Mouse (Mus musculus) liver, adult 2 months (tissue): ENCODE measurements around the gene Cst13. TPM values are rescaled to one million over a fixed set of nuclear protein-coding genes. Genes with fewer than 3 reads are reported as not detected.
"Not testable (repeated sequence)": the region's sequence is repeated elsewhere in the genome, so short reads cannot be mapped to it uniquely, and the experiment has no call there.

ENCODE experiments used
- DNase-seq: peaks from one replicate; pipeline ENCODE4 v3.0.0-alpha.2; 2011; ENCODE audit warnings: low read depth, low spot score; ENCODE audit errors: extremely low read depth
- H3K27ac ChIP-seq: fragments of 200-500 bp; replicated peaks from 2 replicates; pipeline ENCODE4 v1.5.1; 2012; ENCODE audit warnings: low read depth, mild to moderate bottlenecking, control low read depth, inconsistent platforms, low read length; ENCODE audit not compliant: insufficient read depth
- H3K27me3 ChIP-seq: fragments of 200-500 bp; 2 replicates; pipeline ENCODE4 v1.6.1; 2012; ENCODE audit warnings: mild to moderate bottlenecking, moderate library complexity, low read length, inconsistent platforms; ENCODE audit not compliant: control insufficient read depth, insufficient read depth
- H3K36me3 ChIP-seq: fragments of 200-500 bp; 2 replicates; pipeline ENCODE4 v1.6.1; 2012; ENCODE audit warnings: low read length, inconsistent platforms; ENCODE audit not compliant: control insufficient read depth, insufficient read depth
- H3K4me1 ChIP-seq: fragments of 200-500 bp; 2 replicates; pipeline ENCODE4 v1.6.1; 2011; ENCODE audit warnings: low read length; ENCODE audit not compliant: control insufficient read depth, insufficient read depth
- H3K4me3 ChIP-seq: fragments of 200-500 bp; 2 replicates; pipeline ENCODE4 v1.5.1; 2011; ENCODE audit warnings: low read depth, mild to moderate bottlenecking, control low read depth, low read length, moderate library complexity; ENCODE audit not compliant: insufficient read depth
- H3K79me2 ChIP-seq: fragments of 200-500 bp; 2 replicates; pipeline ENCODE4 v1.6.1; 2012; ENCODE audit warnings: inconsistent platforms, mild to moderate bottlenecking, low read length, moderate library complexity; ENCODE audit not compliant: control insufficient read depth, insufficient read depth
- H3K9ac ChIP-seq: fragments of 200-500 bp; 2 replicates; pipeline ENCODE4 v1.6.1; 2012; ENCODE audit warnings: low read depth, mild to moderate bottlenecking, control low read depth, inconsistent platforms, low read length
- CTCF ChIP-seq: fragments of 200-500 bp; IDR thresholded peaks from 2 replicates; pipeline ENCODE4 v1.5.1; 2011; ENCODE audit warnings: low read depth, low read length, control low read depth
- POLR2A ChIP-seq: fragments of 200-500 bp; IDR thresholded peaks from 2 replicates; pipeline ENCODE4 v1.6.1; 2011; ENCODE audit warnings: low read length, control low read depth; ENCODE audit not compliant: insufficient read depth; ENCODE audit errors: extremely low read depth
- WGBS: fragments of 180-500 bp; shearing (Covaris S2); methylation state at CpG from one replicate; pipeline ENCODE4 v1.1.7; 2018; 5-methylcytosine and 5-hydroxymethylcytosine counted together
- polyA plus RNA-seq: library from polyadenylated mRNA; depleted of rRNA; stranded (reverse); fragments of >200 nt; gene quantifications from 2 replicates; pipeline ENCODE4 v1.2.3, GENCODE M21; 2012; rRNA removed
- total RNA-seq: library from RNA; depleted of rRNA; stranded (reverse); fragments of >200 nt; gene quantifications from 2 replicates; pipeline ENCODE4 v1.2.3, GENCODE M21; 2014; rRNA removed

Gene Cst13
- not detected in 2 replicates for total RNA-seq
- not detected in 2 replicates for polyA plus RNA-seq

DNA sequence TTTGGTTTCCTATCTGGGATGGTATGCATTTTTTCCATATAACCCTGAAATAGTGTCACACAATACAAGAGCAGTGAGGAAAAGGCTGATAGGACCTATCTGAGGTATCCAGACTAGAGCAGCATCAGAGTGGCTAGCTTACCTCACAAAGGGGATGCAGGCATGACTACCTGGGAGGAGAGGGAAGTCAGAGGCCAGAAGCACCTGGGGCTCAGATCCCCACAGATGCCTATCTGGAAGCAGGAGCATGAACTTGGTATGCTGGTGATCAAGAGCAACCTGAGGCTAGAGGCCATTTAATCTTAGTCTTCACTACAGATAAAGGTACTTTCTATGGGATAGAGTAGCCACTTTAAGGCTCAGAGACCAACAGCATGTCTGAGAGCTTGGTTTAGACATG is at the start of gene Cst13:
TSS of gene Cst13 (plus strand) at position 173 of the 400 bp plus-strand sequence.
- TF ChIP-seq CTCF, result no peak
- no peak for TF ChIP-seq POLR2A
- Histone ChIP-seq H3K27me3 (no peaks in the 10 kb centered on the region), H3K9ac (no peak within 1 kb of the TSS), H3K4me3 (no peak within 1 kb of the TSS), H3K36me3 (no peaks in the 10 kb centered on the region), H3K27ac (no peak within 1 kb of the TSS), H3K4me1 (no peaks in the 10 kb centered on the region), H3K79me2 (no peaks in the 10 kb centered on the region)
- no peak for DNase-seq

- H3K36me3 ChIP-seq, H3K79me2 ChIP-seq, H3K27me3 ChIP-seq, H3K27ac ChIP-seq, H3K9ac ChIP-seq, DNase-seq, H3K4me3 ChIP-seq, H3K4me1 ChIP-seq: not testable (repeated sequence)
- 80% methylated on average over 4 of the region's 4 CpGs for WGBS
These were observed 48.5 kb upstream of the Cst13 start, which contains the start of gene Cst11 for GRCm38 (mm10) chr2:148771397-148771796. Gene Cst11 (minus strand): TSS chr2:148771497.

- no peaks in the 10 kb centered on the region for H3K79me2 ChIP-seq
- no peaks in the 10 kb centered on the region for H3K36me3 ChIP-seq
- TF ChIP-seq POLR2A (no peak), CTCF (no peak)
- no peak for DNase-seq
- WGBS, result 7% methylated on average over 1 of the region's 1 CpGs
- H3K27ac ChIP-seq, result no peak within 1 kb of the TSS
- no peaks in the 10 kb centered on the region for H3K4me1 ChIP-seq
- H3K9ac ChIP-seq, result no peak within 1 kb of the TSS
- H3K27me3 ChIP-seq, result no peaks in the 10 kb centered on the region
- no peak within 1 kb of the TSS for H3K4me3 ChIP-seq
These were observed 38.2 kb upstream of the Cst13 start, which contains the start of gene 8030411F24Rik for GRCm38 (mm10) chr2:148781709-148782108. Gene 8030411F24Rik (plus strand): TSS chr2:148782009.

DNA sequence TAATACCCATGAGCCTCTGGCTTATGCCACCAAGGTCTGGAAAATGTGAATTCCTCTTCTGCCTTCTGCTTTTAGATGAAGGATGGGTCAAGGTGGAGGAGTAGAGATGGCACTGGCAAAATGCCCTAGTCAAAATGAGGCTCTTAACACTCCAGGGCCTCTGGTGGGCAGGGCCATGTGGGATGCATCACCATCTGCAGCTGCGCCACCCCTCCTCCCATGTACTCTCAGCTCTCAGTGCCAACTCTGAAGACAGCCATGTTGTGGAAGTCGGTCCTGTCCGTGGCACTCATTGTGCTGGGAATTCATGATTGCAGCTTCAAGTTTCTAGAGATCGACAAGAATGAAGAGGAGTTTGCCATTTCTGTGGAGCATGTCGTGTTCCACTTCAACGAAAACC is 30.7 kb upstream of the Cst13 start, which contains the start of gene Cst12:
TSS of gene Cst12 (plus strand) at position 220 of the 400 bp plus-strand sequence.
- Histone ChIP-seq H3K27ac (no peak within 1 kb of the TSS), H3K9ac (no peak within 1 kb of the TSS), H3K4me1 (no peaks in the 10 kb centered on the region), H3K4me3 (no peak within 1 kb of the TSS), H3K79me2 (no peaks in the 10 kb centered on the region), H3K27me3 (no peaks in the 10 kb centered on the region), H3K36me3 (no peaks in the 10 kb centered on the region)
- TF ChIP-seq POLR2A (no peak), CTCF (no peak)
- no peak for DNase-seq
- WGBS, result 96% methylated on average over 6 of the region's 6 CpGs

- 47% methylated on average over 1 of the region's 1 CpGs for WGBS
- H3K79me2 ChIP-seq, result no peaks in the 10 kb centered on the region
- no peak within 1 kb of the TSS for H3K4me3 ChIP-seq
- H3K27ac ChIP-seq, result no peak within 1 kb of the TSS
- H3K9ac ChIP-seq, result no peak within 1 kb of the TSS
- H3K27me3 ChIP-seq, result no peaks in the 10 kb centered on the region
- no peaks in the 10 kb centered on the region for H3K36me3 ChIP-seq
- no peak for TF ChIP-seq POLR2A
- TF ChIP-seq CTCF, result no peak
- H3K4me1 ChIP-seq, result no peaks in the 10 kb centered on the region
- peak; percentile 0 for DNase-seq
These were observed 21.4 kb upstream of the Cst13 start, which contains the start of gene Cst8 for GRCm38 (mm10) chr2:148798485-148798884. Gene Cst8 (plus strand): TSS chr2:148798785.

GRCm38 (mm10) chr2:148801491-148801921 is 18.4 kb upstream of the Cst13 start:
- no peak for DNase-seq
- Histone ChIP-seq H3K79me2 (no peaks in the 10 kb centered on the region), H3K4me3 (no peak overlapping the region), H3K9ac (no peak overlapping the region), H3K4me1 (no peaks in the 10 kb centered on the region), H3K27me3 (no peaks in the 10 kb centered on the region), H3K27ac (no peak overlapping the region), H3K36me3 (no peaks in the 10 kb centered on the region)
- TF ChIP-seq CTCF (no peak), POLR2A (no peak)
- 16% methylated on average over 3 of the region's 3 CpGs for WGBS
